In the genomic region with DNA sequence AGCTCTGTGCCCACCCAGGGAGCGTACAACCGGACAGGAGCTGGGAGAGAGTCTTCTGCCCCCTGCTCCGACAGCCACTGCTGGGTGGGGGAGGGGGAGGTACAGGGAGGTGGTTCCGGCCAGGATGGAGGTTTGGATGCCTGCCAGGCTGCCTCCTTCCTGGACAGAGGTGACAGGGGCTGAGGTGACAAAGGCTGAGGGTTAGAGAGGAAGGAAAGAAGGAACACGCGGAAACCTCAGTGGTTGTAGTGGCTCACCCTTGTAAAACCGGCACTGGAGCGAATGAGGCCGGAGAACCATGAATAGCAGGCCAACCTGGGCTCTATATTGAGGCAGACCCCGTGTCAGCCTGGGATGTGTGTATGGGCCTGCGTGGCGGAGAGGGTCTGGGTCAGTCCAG, we compare ENCODE assay signal across 8 mouse cellular contexts. TPM values are rescaled to one million over a fixed set of nuclear protein-coding genes. Genes with fewer than 3 reads are reported as not detected.
DNase-seq lines count a peak whose midpoint lies in the region; ATAC-seq lines count a peak whose summit lies in the region.

No protein-coding gene starts in this region.

- H3K4me1 ChIP-seq in lung, embryonic 15.5 days, result peaks cover 63% of the 10 kb centered on the region
- H3K4me1 ChIP-seq in hindbrain, embryonic 13.5 days (replicated peaks), result peaks cover 50% of the 10 kb centered on the region

- 28% methylated on average over 12 of the region's 12 CpGs for WGBS in lung, embryonic 15.5 days
- 50% methylated on average over 12 of the region's 12 CpGs for WGBS in hindbrain, embryonic 13.5 days

- H3K4me2 ChIP-seq in lung, embryonic 15.5 days, result 0 out of 2 replicates have a peak overlapping the region, but pooled peaks have one; percentile 2
- H3K4me2 ChIP-seq in hindbrain, embryonic 13.5 days, result no peak overlapping the region

- ATAC-seq in CD4-positive, CD25-positive, alpha-beta regulatory T cell, adult 4 months, result no peak
- ATAC-seq in lung, embryonic 15.5 days (ENCODE audit: borderline replicate concordance, extremely low read depth, low FRiP score, low TSS enrichment), result no peak
- ATAC-seq in hindbrain, embryonic 13.5 days (ENCODE audit: low FRiP score), result no peak

- H3K27ac ChIP-seq in lung, embryonic 15.5 days, result peak overlapping the region; percentile 21; the same call in 1 of the 2 replicates
- no peak overlapping the region for H3K27ac ChIP-seq in hindbrain, embryonic 13.5 days

- no peak overlapping the region for H3K4me3 ChIP-seq in lung, embryonic 15.5 days
- no peak overlapping the region for H3K4me3 ChIP-seq in hindbrain, embryonic 13.5 days

- no peak overlapping the region for H3K9ac ChIP-seq in lung, embryonic 15.5 days
- H3K9ac ChIP-seq in hindbrain, embryonic 13.5 days, result no peak overlapping the region

- intact Hi-C loops in heart, postnatal 10 days (cut with DNase I), result loop anchor here (1.0 kb wide), 1 partner anchor 14 kb away; no protein-coding TSS in a partner anchor

- no peaks in the 10 kb centered on the region for H3K27me3 ChIP-seq in lung, embryonic 15.5 days
- H3K27me3 ChIP-seq in hindbrain, embryonic 13.5 days, result peaks cover 3% of the 10 kb centered on the region; the same call in 1 of the 2 replicates

- no peaks in the 10 kb centered on the region for H3K9me3 ChIP-seq in lung, embryonic 15.5 days
- no peaks in the 10 kb centered on the region for H3K9me3 ChIP-seq in hindbrain, embryonic 13.5 days

- H3K36me3 ChIP-seq in lung, embryonic 15.5 days, result no peaks in the 10 kb centered on the region
- peaks cover 10% of the 10 kb centered on the region; the same call in 1 of the 2 replicates for H3K36me3 ChIP-seq in hindbrain, embryonic 13.5 days

- peak; percentile 35 for DNase-seq in CD4-positive, CD25-positive, alpha-beta regulatory T cell, adult 2 months (ENCODE audit: low read depth, low spot score)
- peak; percentile 81 for DNase-seq in adrenal gland, adult 2 months
- DNase-seq in heart, postnatal 10 days, result peak; percentile 62 to 65
- DNase-seq in frontal cortex, postnatal 14 days (ENCODE audit: low spot score in 2 of 2), result no peak
- DNase-seq in embryo, embryonic 11 days, result no peak

RNA-seq across cellular contexts. Expression of a gene that starts 50.8 kb away (rescaled TPM):
- 1 to 10 TPM; 2.1 to 2.3 TPM for polyA plus RNA-seq in CD4-positive, CD25-positive, alpha-beta regulatory T cell, adult 4 months (2017; shearing (Covaris generic))
- total RNA-seq in adrenal gland, adult 2 months (2021), result 100 to 1,000 TPM in 1 of 2 experiments, 10 to 100 TPM in 1; 96.8 to 142 TPM
- polyA plus RNA-seq in adrenal gland, adult 2 months (2012; rRNA removed), result 155 and 228 TPM in 2 replicates
- total RNA-seq in heart, postnatal 10 days (2021), result 10 to 100 TPM; 23.6 to 33.0 TPM
- 122 TPM in 2 replicates for polyA plus RNA-seq in lung, embryonic 15.5 days (2015; fragmentation: Nextera tagmentation; extraction: Ambion mirVana)
- 73.0 and 73.7 TPM in 2 replicates for polyA plus RNA-seq in hindbrain, embryonic 13.5 days (2015; fragmentation: Nextera tagmentation; extraction: Ambion mirVana)

Comparison
In these comparisons a context has a peak if more than half of its experiments do, and no peak if none do; other contexts are left out.
1. DNase-seq: peak in CD4-positive, CD25-positive, alpha-beta regulatory T cell, adult 2 months (single experiment), adrenal gland, adult 2 months (single experiment) and heart, postnatal 10 days (2 of 2); none in frontal cortex, postnatal 14 days (0 of 2) and embryo, embryonic 11 days (single experiment).
2. RNA of a gene that starts 50.8 kb away (polyA plus RNA-seq): 155 to 228 TPM in adrenal gland, adult 2 months, 122 TPM in lung, embryonic 15.5 days and 73.0 to 73.7 TPM in hindbrain, embryonic 13.5 days; 2.1 to 2.3 TPM in CD4-positive, CD25-positive, alpha-beta regulatory T cell, adult 4 months; every median in the first group is over 10 times any median in the second.